Mouse (Mus musculus) CD4-positive naive resting alpha-beta T cell, adult 57 days (primary cell): ENCODE measurements around the gene Olfr263. TPM values are rescaled to one million over a fixed set of nuclear protein-coding genes. Genes with fewer than 3 reads are reported as not detected.

Source experiments
- total RNA-seq: library from RNA; stranded (reverse); gene quantifications from one replicate; pipeline ENCODE4 v1.2.4, GENCODE M21; 2023

Gene Olfr263
- total RNA-seq, result not detected

GRCm38 (mm10) chr13:21129339-21129738 is at the start of gene Olfr263:
Gene Olfr263 (plus strand): TSS chr13:21129639.

GRCm38 (mm10) chr13:21111183-21111582 is 18.3 kb upstream of the Olfr263 start, which contains the start of gene Olfr1369-ps1:
Gene Olfr1369-ps1 (plus strand): TSS chr13:21111483.

GRCm38 (mm10) chr13:21145767-21146166 is 16.3 kb downstream of the Olfr263 start, which contains the start of gene Olfr1368:
Gene Olfr1368 (minus strand): TSS chr13:21145867.

GRCm38 (mm10) chr13:21179367-21179723 is 49.9 kb downstream of the Olfr263 start, which contains the start of gene Trim27:
Gene Trim27 (plus strand): TSS chr13:21179445.

Other genes starting within 250 kb of the Olfr263 start
- not detected for gene Olfr1370, start 54.7 kb upstream of the Olfr263 start, total RNA-seq
- gene Olfr1369-ps1, start 18.2 kb upstream of the Olfr263 start, total RNA-seq, result 0.27 TPM
- not detected for gene Olfr1368, start 16.2 kb downstream of the Olfr263 start, total RNA-seq
- 80.0 TPM for gene Trim27, start 49.8 kb downstream of the Olfr263 start, total RNA-seq
- gene Gpx5, start 163.1 kb downstream of the Olfr263 start, total RNA-seq, result not detected
- gene Gpx6, start 182.5 kb downstream of the Olfr263 start, total RNA-seq, result not detected
- not detected for gene Olfr1367, start 217.3 kb downstream of the Olfr263 start, total RNA-seq
- 6.0 TPM for gene Zscan12, start 233.2 kb downstream of the Olfr263 start, total RNA-seq